Mouse (Mus musculus) erythroblast, embryonic 14.5 days (primary cell): ENCODE measurements around the gene Qpct. TPM values are rescaled to one million over a fixed set of nuclear protein-coding genes. Genes with fewer than 3 reads are reported as not detected.

Experiments
- H3K27me3 ChIP-seq: 2 replicates; pipeline ENCODE4 v1.6.1; 2012; ENCODE audit warnings: inconsistent platforms; ENCODE audit not compliant: control insufficient read depth
- H3K36me3 ChIP-seq: 2 replicates; pipeline ENCODE4 v1.6.1; 2012; ENCODE audit warnings: mild to moderate bottlenecking, inconsistent platforms; ENCODE audit not compliant: control insufficient read depth
- H3K4me1 ChIP-seq: 2 replicates; pipeline ENCODE4 v1.6.1; 2012; ENCODE audit warnings: inconsistent platforms; ENCODE audit not compliant: control insufficient read depth
- H3K4me3 ChIP-seq: replicated peaks from 2 replicates; pipeline ENCODE3; 2012; ENCODE audit warnings: moderate library complexity, mild to moderate bottlenecking, inconsistent platforms
- H3K9me3 ChIP-seq: 2 replicates; pipeline ENCODE4 v1.6.1; 2012; ENCODE audit warnings: low read length, inconsistent platforms, mixed read lengths; ENCODE audit not compliant: control insufficient read depth
- GATA1 ChIP-seq: IDR thresholded peaks from 2 replicates; pipeline ENCODE4 v1.6.1; 2012; ENCODE audit warnings: low read length, inconsistent platforms, mixed read lengths
- TAL1 ChIP-seq: IDR thresholded peaks from 3 replicates; pipeline ENCODE4 v1.6.1; 2012; ENCODE audit warnings: low read length, inconsistent platforms, mixed read lengths
- polyA plus RNA-seq: library from polyadenylated mRNA; stranded (reverse); fragments of >175 nt; gene quantifications from 2 replicates; pipeline ENCODE4 v1.2.3, GENCODE M21; 2012

The Qpct gene
- polyA plus RNA-seq, 1 experiment, result not detected

GRCm38 (mm10) chr17:79136401-79136800, 84.7 kb downstream of the Qpct start:
- Histone ChIP-seq H3K4me3 (no peak overlapping the region), H3K9me3 (no peaks in the 10 kb centered on the region), H3K36me3 (no peaks in the 10 kb centered on the region), H3K27me3 (no peaks in the 10 kb centered on the region), H3K4me1 (no peaks in the 10 kb centered on the region)
- TF ChIP-seq GATA1, result no peak
- no peak for TF ChIP-seq TAL1

Other genes starting within 250 kb of the Qpct start
- 0.01 and 0.10 TPM in 2 replicates for gene Heatr5b, start 216.5 kb upstream of the Qpct start, polyA plus RNA-seq
- 0.56 and 0.82 TPM in 2 replicates for gene Gpatch11, start 216.3 kb upstream of the Qpct start, polyA plus RNA-seq
- 0.05 and 0.49 TPM in 2 replicates for gene Eif2ak2, start 169.3 kb upstream of the Qpct start, polyA plus RNA-seq
- not detected in 2 replicates for gene Sult6b1, start 144.9 kb upstream of the Qpct start, polyA plus RNA-seq
- not detected in 2 replicates for gene Cebpzos, start 135.4 kb upstream of the Qpct start, polyA plus RNA-seq
- gene Cebpz, start 114.8 kb upstream of the Qpct start, polyA plus RNA-seq, result 0.85 and 1.3 TPM in 2 replicates
- gene Ndufaf7, start 114.8 kb upstream of the Qpct start, polyA plus RNA-seq, result 0.04 and 0.08 TPM in 2 replicates
- 0.01 and 0.02 TPM in 2 replicates for gene Prkd3, start 31.1 kb upstream of the Qpct start, polyA plus RNA-seq